Mouse (Mus musculus): ENCODE measurements around the gene Tbc1d12.

- TF ChIP-seq CTCF (conservative IDR thresholded peaks at IDR 0.05 in 1 of 2, IDR thresholded peaks at IDR 0.05 in 1 of 2; ENCODE audit: low read depth in 2 of 2, low read length in 2 of 2), result no peak
- 0 out of 2 replicates have a peak, but pooled peaks have one; percentile 36 for TF ChIP-seq MAX (IDR thresholded peaks at IDR 0.05; ENCODE audit: low read length)
- TF ChIP-seq POLR2AphosphoS2 (IDR thresholded peaks at IDR 0.05; ENCODE audit: low read depth, low read length), result no peak
- no peak for TF ChIP-seq TBP (conservative IDR thresholded peaks at IDR 0.05; ENCODE audit: low read depth, low read length)
- TF ChIP-seq EP300 (IDR thresholded peaks at IDR 0.05; ENCODE audit: low read length), result peak; percentile 48; the same call in 1 of the 2 replicates
- no peak for TF ChIP-seq E2F4 (IDR thresholded peaks at IDR 0.05; ENCODE audit: insufficient replicate concordance, low read depth, low read length)
Measured at GRCm38 (mm10) chr19:38929471-38930251, 93.3 kb downstream of the Tbc1d12 start.
